Mouse (Mus musculus): ENCODE data around the gene Optc. TPM values are rescaled to one million over a fixed set of nuclear protein-coding genes. Genes with fewer than 3 reads are reported as not detected.
A peak's percentile ranks its signal among the peaks of the same experiment; 100 is the strongest.

Gene Optc
- 1.7 and 2.2 TPM in 2 replicates for polyA plus RNA-seq (2015; fragmentation: Nextera tagmentation; extraction: Ambion mirVana)

DNA sequence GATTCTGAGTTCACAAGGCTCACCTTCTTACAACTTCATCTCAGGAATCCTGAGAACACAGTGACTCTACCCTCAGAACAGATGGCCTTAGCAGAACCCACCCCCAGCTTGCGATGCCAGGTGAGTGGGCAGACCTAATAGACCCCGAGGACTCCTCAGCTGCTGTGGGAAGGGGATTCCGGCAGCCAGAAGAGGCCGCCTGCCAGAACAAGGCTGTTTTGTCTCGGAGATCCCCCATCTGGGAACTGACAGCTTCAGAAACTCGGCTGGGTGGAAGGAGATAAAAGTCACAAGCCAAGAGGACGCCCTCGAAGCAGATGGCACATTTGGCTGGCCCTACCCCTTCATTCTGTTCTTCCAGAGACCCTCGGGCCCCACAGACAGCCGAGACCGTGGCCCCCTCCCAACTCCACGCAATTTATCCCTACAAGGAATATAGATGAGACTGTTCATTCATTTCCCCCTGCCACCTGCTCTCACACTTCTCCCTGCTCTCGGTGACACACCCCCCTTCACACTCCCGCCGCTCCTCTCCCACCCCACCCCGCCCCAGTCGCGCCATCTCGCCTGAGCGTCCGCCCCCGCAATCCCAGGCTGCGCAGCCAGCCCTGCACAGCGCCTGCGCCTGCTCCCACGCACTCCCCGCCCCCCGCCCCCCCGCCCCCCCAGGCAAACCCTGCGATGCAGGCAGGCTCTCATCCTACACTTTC is at the start of gene Optc:
Gene Optc, minus strand, starts transcription at position 51 of the 710 bp plus-strand sequence.
- H3K27ac ChIP-seq (ENCODE audit: low read length): peak within 1 kb of the TSS; percentile 79
- peaks cover 30% of the 10 kb centered on the region for H3K4me1 ChIP-seq (replicated peaks; ENCODE audit: control insufficient read depth, insufficient read depth, low read length)
- 1% methylated on average over 29 of the region's 30 CpGs for WGBS

DNA sequence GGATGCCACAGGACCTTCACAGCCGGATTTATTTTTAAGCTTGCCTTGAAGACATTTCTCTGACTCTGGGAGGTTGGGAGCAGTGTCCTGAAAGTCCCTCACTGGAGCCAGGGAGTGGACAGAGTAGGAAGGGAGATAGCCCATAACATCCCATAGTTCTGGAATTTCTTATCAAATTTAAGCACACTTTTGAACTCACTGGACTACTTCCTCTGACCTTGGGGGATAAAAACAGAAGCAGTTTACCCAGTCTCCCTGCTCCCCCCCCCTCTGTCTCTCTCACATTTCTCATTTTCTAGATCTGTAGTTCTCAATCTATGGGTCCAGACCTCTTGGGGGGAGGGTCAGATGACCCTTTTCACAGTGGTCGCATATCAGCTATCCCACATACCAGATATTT is 46.2 kb upstream of the Optc start:
- no peak overlapping the region for H3K4me2 ChIP-seq (ENCODE audit: low read length)

More for the DNA sequence above, at the start of gene Optc:
- Histone ChIP-seq H3K9ac (replicated peaks; ENCODE audit: low read depth, low read length) (peak within 1 kb of the TSS; percentile 55), H3K36me3 (ENCODE audit: control insufficient read depth, insufficient read depth) (no peaks in the 10 kb centered on the region), H3K4me3 (replicated peaks; ENCODE audit: low read length) (peak within 1 kb of the TSS; percentile 41), H3K27me3 (replicated peaks; ENCODE audit: control insufficient read depth, insufficient read depth, low read length) (no peaks in the 10 kb centered on the region), H3K9me3 (ENCODE audit: control insufficient read depth, low read length) (no peaks in the 10 kb centered on the region), H3K4me2 (ENCODE audit: low read length) (peak within 1 kb of the TSS; percentile 84)
- ATAC-seq: peak; percentile 89

DNA sequence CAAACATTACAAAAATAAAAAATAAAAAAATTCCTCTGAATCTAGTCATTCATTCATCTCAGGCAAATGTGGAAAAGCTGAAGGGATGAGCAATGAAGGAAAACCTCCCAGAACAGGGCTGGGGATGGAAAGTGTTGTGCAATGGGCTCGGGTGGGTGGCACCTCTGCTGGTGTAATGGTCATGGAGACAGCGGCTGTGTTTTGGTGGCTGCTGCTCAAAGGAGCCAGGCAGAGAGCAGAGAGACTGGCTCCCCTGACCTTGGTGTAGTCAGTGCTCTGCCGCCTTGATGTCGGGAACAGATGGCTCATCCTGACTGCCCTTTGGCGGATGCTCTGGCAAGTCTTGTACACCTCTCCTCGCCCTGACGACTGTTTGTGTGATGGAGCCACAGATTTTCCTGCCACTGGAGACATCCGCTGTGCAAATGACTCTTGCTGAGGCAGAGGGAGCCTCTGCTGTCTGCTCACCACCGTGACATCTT is 45.5 kb upstream of the Optc start:
- ATAC-seq: no peak
- Histone ChIP-seq H3K4me1 (replicated peaks; ENCODE audit: control insufficient read depth, insufficient read depth, low read length) (no peaks in the 10 kb centered on the region), H3K9me3 (ENCODE audit: control insufficient read depth, low read length) (no peaks in the 10 kb centered on the region), H3K9ac (replicated peaks; ENCODE audit: low read depth, low read length) (no peak overlapping the region), H3K27me3 (replicated peaks; ENCODE audit: control insufficient read depth, insufficient read depth, low read length) (no peaks in the 10 kb centered on the region), H3K27ac (ENCODE audit: low read length) (no peak overlapping the region), H3K4me3 (replicated peaks; ENCODE audit: low read length) (no peak overlapping the region), H3K4me2 (ENCODE audit: low read length) (no peak overlapping the region), H3K36me3 (ENCODE audit: control insufficient read depth, insufficient read depth) (no peaks in the 10 kb centered on the region)
- 58% methylated on average over 9 of the region's 9 CpGs for WGBS

More for the DNA sequence above, 46.2 kb upstream of the Optc start:
- Histone ChIP-seq H3K27me3 (replicated peaks; ENCODE audit: control insufficient read depth, insufficient read depth, low read length) (no peaks in the 10 kb centered on the region), H3K9ac (replicated peaks; ENCODE audit: low read depth, low read length) (no peak overlapping the region), H3K4me3 (replicated peaks; ENCODE audit: low read length) (no peak overlapping the region), H3K36me3 (ENCODE audit: control insufficient read depth, insufficient read depth) (no peaks in the 10 kb centered on the region), H3K4me1 (replicated peaks; ENCODE audit: control insufficient read depth, insufficient read depth, low read length) (no peaks in the 10 kb centered on the region), H3K27ac (ENCODE audit: low read length) (no peak overlapping the region), H3K9me3 (ENCODE audit: control insufficient read depth, low read length) (no peaks in the 10 kb centered on the region)
- WGBS: 73% methylated on average over 2 of the region's 2 CpGs
- no peak for ATAC-seq

DNA sequence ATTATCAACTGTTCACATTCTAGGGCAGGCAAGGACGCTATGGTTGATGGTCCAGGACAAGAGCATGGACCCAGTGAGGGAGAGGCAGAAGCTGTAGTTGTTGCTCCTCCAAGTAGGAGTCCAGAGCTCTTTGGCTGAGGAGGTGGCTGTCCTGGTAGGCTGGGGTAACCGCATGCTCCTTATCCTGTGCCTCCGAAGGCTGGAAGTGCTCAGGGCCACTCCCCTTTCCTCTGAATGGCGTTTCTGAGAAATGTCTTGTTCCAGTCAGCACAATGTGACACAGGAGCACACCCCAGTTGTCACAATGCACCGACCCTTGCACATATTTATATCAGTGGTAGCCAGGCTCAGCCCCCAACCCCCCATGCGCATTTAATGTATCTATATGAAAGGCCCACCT is 43.8 kb upstream of the Optc start:
- no peaks in the 10 kb centered on the region for H3K36me3 ChIP-seq (ENCODE audit: control insufficient read depth, insufficient read depth)
- no peak overlapping the region for H3K4me3 ChIP-seq (replicated peaks; ENCODE audit: low read length)
- no peak overlapping the region for H3K9ac ChIP-seq (replicated peaks; ENCODE audit: low read depth, low read length)
- H3K27ac ChIP-seq (ENCODE audit: low read length): no peak overlapping the region
- no peaks in the 10 kb centered on the region for H3K9me3 ChIP-seq (ENCODE audit: control insufficient read depth, low read length)
- ATAC-seq: no peak
- no peak overlapping the region for H3K4me2 ChIP-seq (ENCODE audit: low read length)
- H3K4me1 ChIP-seq (replicated peaks; ENCODE audit: control insufficient read depth, insufficient read depth, low read length): no peaks in the 10 kb centered on the region
- 64% methylated on average over 6 of the region's 6 CpGs for WGBS
- no peaks in the 10 kb centered on the region for H3K27me3 ChIP-seq (replicated peaks; ENCODE audit: control insufficient read depth, insufficient read depth, low read length)

DNA sequence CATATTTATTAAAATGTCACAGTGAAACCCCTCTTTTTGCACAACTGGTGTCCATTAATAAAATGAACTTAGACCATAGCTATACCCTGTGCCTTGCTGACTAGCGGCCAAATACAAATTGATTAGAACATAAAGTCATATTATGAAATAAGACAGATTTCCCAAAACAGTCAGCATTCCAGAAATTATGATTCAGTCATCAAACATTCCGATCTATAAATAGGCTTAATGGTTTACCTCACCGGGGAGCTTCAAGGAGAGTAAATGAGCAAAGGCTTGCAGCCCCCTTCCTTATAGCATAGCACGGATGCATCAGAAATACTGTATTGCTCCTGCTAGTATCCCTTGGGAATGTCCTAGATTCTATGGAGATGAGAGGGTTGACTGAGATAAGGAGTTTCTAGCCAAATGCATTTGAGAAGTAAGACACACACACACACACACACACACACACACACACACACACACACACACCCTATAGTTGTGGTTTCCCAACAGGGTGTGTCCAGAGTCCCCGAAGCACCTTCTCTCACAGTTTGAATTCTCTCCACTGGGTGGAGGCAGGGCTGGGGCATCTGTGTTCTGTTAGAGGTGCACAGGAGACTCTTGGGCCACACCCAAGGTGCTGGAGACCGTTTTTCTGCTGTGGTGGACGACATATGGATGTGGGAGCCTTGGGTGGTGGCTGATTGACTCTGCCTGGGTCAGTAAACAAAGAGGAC is 42.4 kb upstream of the Optc start:
- Histone ChIP-seq H3K27ac (ENCODE audit: low read length) (no peak overlapping the region), H3K4me3 (replicated peaks; ENCODE audit: low read length) (no peak overlapping the region), H3K4me2 (ENCODE audit: low read length) (no peak overlapping the region), H3K4me1 (replicated peaks; ENCODE audit: control insufficient read depth, insufficient read depth, low read length) (no peaks in the 10 kb centered on the region), H3K36me3 (ENCODE audit: control insufficient read depth, insufficient read depth) (no peaks in the 10 kb centered on the region), H3K9ac (replicated peaks; ENCODE audit: low read depth, low read length) (no peak overlapping the region), H3K9me3 (ENCODE audit: control insufficient read depth, low read length) (no peaks in the 10 kb centered on the region), H3K27me3 (replicated peaks; ENCODE audit: control insufficient read depth, insufficient read depth, low read length) (no peaks in the 10 kb centered on the region)
- ATAC-seq: no peak
- 83% methylated on average over 7 of the region's 7 CpGs for WGBS

DNA sequence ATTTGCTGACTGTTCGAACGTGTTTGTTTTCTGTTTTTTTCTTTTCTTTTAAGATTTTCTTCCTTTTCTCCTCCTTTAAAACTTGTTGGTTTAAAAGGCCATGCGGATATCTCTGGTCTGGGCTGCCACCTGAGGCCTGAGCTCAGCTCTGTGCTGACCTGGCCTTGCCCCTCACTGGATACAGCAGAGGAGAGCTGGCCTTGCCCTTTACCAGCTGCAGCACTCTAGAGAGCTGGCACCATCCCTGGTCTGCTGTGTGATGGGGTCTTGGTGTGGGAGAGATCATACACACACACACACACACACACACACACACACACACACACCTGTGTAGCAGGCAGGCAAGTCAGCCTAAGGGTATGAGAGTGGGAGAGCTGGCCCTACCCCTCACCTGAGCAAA is 37.3 kb upstream of the Optc start:
- H3K9me3 ChIP-seq (ENCODE audit: control insufficient read depth, low read length): no peaks in the 10 kb centered on the region
- no peaks in the 10 kb centered on the region for H3K27me3 ChIP-seq (replicated peaks; ENCODE audit: control insufficient read depth, insufficient read depth, low read length)
- H3K4me2 ChIP-seq (ENCODE audit: low read length): no peak overlapping the region
- H3K4me1 ChIP-seq (replicated peaks; ENCODE audit: control insufficient read depth, insufficient read depth, low read length): no peaks in the 10 kb centered on the region
- no peak overlapping the region for H3K9ac ChIP-seq (replicated peaks; ENCODE audit: low read depth, low read length)
- no peak overlapping the region for H3K27ac ChIP-seq (ENCODE audit: low read length)
- ATAC-seq: no peak
- WGBS: 85% methylated on average over 3 of the region's 3 CpGs
- no peaks in the 10 kb centered on the region for H3K36me3 ChIP-seq (ENCODE audit: control insufficient read depth, insufficient read depth)
- no peak overlapping the region for H3K4me3 ChIP-seq (replicated peaks; ENCODE audit: low read length)

DNA sequence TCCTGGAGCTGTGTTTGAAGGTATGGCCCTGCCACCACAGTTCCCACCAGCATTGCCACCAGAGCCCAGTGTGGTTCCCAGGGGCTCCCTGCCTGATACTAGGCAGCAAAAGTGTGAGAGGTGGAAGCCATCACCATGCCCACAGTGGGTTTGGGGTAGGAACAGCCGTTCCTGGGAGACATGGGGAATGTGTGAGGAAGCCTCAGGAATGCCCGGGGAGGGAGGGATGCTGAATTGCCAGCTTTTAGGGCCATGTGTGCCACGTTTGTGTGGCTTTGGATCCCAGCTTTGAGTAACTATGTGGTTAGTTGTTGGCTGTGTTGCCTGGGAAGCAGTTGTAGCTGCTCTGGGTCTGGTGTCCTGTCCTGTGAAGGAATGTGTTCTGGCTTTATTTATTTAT is 34.1 kb upstream of the Optc start:
- no peak for ATAC-seq
- no peak overlapping the region for H3K4me2 ChIP-seq (ENCODE audit: low read length)
- no peak overlapping the region for H3K9ac ChIP-seq (replicated peaks; ENCODE audit: low read depth, low read length)
- no peaks in the 10 kb centered on the region for H3K36me3 ChIP-seq (ENCODE audit: control insufficient read depth, insufficient read depth)
- no peak overlapping the region for H3K27ac ChIP-seq (ENCODE audit: low read length)
- H3K4me1 ChIP-seq (replicated peaks; ENCODE audit: control insufficient read depth, insufficient read depth, low read length): no peaks in the 10 kb centered on the region
- H3K9me3 ChIP-seq (ENCODE audit: control insufficient read depth, low read length): no peaks in the 10 kb centered on the region
- no peak overlapping the region for H3K4me3 ChIP-seq (replicated peaks; ENCODE audit: low read length)
- WGBS: 82% methylated on average over 3 of the region's 3 CpGs
- H3K27me3 ChIP-seq (replicated peaks; ENCODE audit: control insufficient read depth, insufficient read depth, low read length): no peaks in the 10 kb centered on the region

DNA sequence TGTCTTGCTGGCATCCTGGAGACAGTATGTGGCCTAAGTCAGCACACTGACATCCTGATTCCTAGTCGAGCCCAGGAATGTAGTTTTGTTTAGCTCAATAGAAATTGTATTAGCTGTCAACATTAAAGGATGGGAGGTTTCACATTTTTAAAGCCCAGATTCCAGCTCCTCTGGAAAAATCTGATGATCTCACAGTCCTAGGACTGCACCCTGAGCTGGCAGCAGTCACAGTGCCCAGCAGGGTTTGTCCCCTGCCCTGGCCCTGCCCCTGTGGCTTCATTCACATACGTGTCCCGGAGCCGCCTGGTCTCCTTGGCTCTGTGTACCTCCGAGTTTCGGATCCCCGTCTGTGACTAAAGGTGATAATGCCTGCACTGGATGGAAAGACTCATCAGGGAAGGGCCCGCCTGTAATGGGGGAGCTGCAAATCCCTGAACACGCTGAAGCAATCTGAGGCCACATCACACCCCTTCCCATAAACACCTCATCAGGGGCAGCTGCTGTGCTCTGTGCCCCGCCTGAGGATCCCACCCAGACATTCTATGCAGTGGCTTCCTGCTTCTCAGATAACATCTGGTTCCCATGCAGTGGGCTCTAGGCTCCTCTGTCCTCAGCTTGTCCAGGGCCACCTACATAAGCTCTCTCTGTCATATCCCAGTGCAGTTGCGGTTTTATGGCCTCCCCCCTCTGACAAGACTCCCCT is 33.5 kb upstream of the Optc start:
- Histone ChIP-seq H3K27me3 (replicated peaks; ENCODE audit: control insufficient read depth, insufficient read depth, low read length) (no peaks in the 10 kb centered on the region), H3K9ac (replicated peaks; ENCODE audit: low read depth, low read length) (no peak overlapping the region), H3K4me2 (ENCODE audit: low read length) (no peak overlapping the region), H3K4me3 (replicated peaks; ENCODE audit: low read length) (no peak overlapping the region), H3K27ac (ENCODE audit: low read length) (no peak overlapping the region), H3K36me3 (ENCODE audit: control insufficient read depth, insufficient read depth) (no peaks in the 10 kb centered on the region), H3K4me1 (replicated peaks; ENCODE audit: control insufficient read depth, insufficient read depth, low read length) (no peaks in the 10 kb centered on the region), H3K9me3 (ENCODE audit: control insufficient read depth, low read length) (no peaks in the 10 kb centered on the region)
- no peak for ATAC-seq
- WGBS: 82% methylated on average over 11 of the region's 11 CpGs

DNA sequence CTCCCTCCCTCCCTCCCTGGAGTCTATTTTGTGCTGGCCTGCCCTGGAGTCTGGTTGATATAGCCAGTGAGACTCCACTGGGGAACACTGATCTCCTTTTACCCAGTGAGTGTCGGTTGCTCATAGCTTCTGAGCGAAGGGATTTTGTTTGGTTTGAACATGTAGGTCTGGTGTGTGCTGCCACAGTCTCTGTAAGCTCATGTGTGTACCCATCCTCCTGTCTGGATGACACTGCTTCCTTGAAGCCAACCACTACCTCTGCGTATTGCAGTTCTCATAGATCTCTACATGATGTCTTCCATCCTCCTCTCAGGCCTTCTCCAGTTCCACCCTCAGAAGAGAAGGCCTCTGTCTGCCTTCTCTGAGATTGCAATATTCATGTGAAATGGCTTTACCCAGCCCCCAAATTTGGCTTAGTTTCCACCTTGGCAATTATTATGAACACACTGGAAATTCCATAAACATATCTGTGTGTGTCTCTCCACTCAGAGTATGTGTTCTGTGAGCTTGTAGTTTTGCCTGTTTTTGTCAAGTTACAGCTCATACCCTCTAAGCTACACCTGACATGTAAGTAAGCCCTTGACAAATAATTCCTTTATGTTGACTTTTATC is 32.8 kb upstream of the Optc start:
- no peak overlapping the region for H3K9ac ChIP-seq (replicated peaks; ENCODE audit: low read depth, low read length)
- no peaks in the 10 kb centered on the region for H3K27me3 ChIP-seq (replicated peaks; ENCODE audit: control insufficient read depth, insufficient read depth, low read length)
- WGBS: 74% methylated on average over 3 of the region's 3 CpGs
- H3K4me2 ChIP-seq (ENCODE audit: low read length): no peak overlapping the region
- no peak overlapping the region for H3K27ac ChIP-seq (ENCODE audit: low read length)
- no peak overlapping the region for H3K4me3 ChIP-seq (replicated peaks; ENCODE audit: low read length)
- H3K36me3 ChIP-seq (ENCODE audit: control insufficient read depth, insufficient read depth): no peaks in the 10 kb centered on the region
- no peaks in the 10 kb centered on the region for H3K9me3 ChIP-seq (ENCODE audit: control insufficient read depth, low read length)
- no peak for ATAC-seq
- no peaks in the 10 kb centered on the region for H3K4me1 ChIP-seq (replicated peaks; ENCODE audit: control insufficient read depth, insufficient read depth, low read length)
